Mouse (Mus musculus) ES-E14 (cell line): ENCODE data around the gene Clint1.

ENCODE experiments used
- CHD2 ChIP-seq: IDR thresholded peaks from 2 replicates; pipeline ENCODE4 v1.6.1; 2014; ENCODE audit warnings: mild to moderate bottlenecking, low read depth, low read length, inconsistent platforms
- HCFC1 ChIP-seq: IDR thresholded peaks from 2 replicates; pipeline ENCODE4 v1.6.1; 2012; ENCODE audit warnings: low read length, inconsistent platforms, borderline replicate concordance; ENCODE audit not compliant: insufficient read depth
- ZC3H11A ChIP-seq: IDR thresholded peaks from 2 replicates; pipeline ENCODE4 v1.6.1; 2012; ENCODE audit warnings: low read depth, mild to moderate bottlenecking, inconsistent platforms, low read length, borderline replicate concordance

DNA sequence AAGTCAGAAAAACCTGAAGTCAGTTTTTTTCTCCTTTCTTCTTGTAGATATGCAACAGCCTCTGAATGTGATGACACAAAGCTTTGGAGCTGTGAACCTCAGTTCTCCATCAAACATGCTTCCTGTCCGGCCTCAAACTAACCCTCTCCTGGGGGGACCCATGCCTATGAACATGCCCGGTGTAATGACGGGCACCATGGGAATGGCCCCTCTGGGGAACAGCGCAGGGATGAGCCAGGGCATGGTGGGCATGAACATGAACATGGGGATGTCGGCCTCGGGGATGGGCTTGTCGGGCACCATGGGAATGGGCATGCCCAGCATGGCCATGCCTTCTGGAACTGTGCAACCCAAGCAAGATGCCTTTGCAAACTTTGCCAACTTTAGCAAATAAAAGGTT, 57.0 kb downstream of the Clint1 start:
- TF ChIP-seq CHD2, result no peak
- no peak for TF ChIP-seq HCFC1
- no peak for TF ChIP-seq ZC3H11A
